Mouse (Mus musculus) limb, embryonic 12.5 days (tissue): ENCODE measurements around the gene Serpina12. TPM values are rescaled to one million over a fixed set of nuclear protein-coding genes. Genes with fewer than 3 reads are reported as not detected.

ENCODE experiments used
- ATAC-seq: fragments of 200-750 bp; cut with Nextera tagmentation; 2 replicates; pipeline ENCODE4 v1.8.0; 2017; ENCODE audit warnings: low read depth, moderate TSS enrichment; ENCODE audit not compliant: insufficient number of reproducible peaks, insufficient read depth, low FRiP score, low TSS enrichment
- H3K27ac ChIP-seq: fragments of 300-500 bp; sonication (generic); 2 replicates; pipeline ENCODE4 v1.5.1; 2016; ENCODE audit warnings: mild to moderate bottlenecking, moderate library complexity
- H3K27me3 ChIP-seq: fragments of 300-500 bp; sonication (generic); 2 replicates; pipeline ENCODE4 v1.6.1; 2016; ENCODE audit warnings: mild to moderate bottlenecking, moderate library complexity
- H3K36me3 ChIP-seq: fragments of 300-500 bp; sonication (generic); 2 replicates; pipeline ENCODE4 v1.6.1; 2016; ENCODE audit warnings: mild to moderate bottlenecking, moderate library complexity
- H3K4me1 ChIP-seq: fragments of 300-500 bp; sonication (generic); replicated peaks from 2 replicates; pipeline ENCODE4 v1.6.1; 2016
- H3K4me2 ChIP-seq: fragments of 300-500 bp; sonication (generic); 2 replicates; pipeline ENCODE4 v1.6.1; 2016; ENCODE audit warnings: mild to moderate bottlenecking, moderate library complexity
- H3K4me3 ChIP-seq: fragments of 300-500 bp; sonication (generic); replicated peaks from 2 replicates; pipeline ENCODE4 v1.5.1; 2016; ENCODE audit warnings: mild to moderate bottlenecking
- H3K9ac ChIP-seq: fragments of 300-500 bp; sonication (generic); replicated peaks from 2 replicates; pipeline ENCODE4 v1.6.1; 2016; ENCODE audit warnings: mild to moderate bottlenecking, moderate library complexity
- H3K9me3 ChIP-seq: fragments of 300-500 bp; sonication (generic); 2 replicates; pipeline ENCODE4 v1.6.1; 2016; ENCODE audit warnings: mild to moderate bottlenecking, moderate library complexity
- WGBS: fragments of 180-500 bp; shearing (Covaris S2); methylation state at CpG from one replicate; pipeline ENCODE4 v1.1.7; 2016; 5-methylcytosine and 5-hydroxymethylcytosine counted together
- polyA plus RNA-seq: library from polyadenylated mRNA; unstranded; fragments of >200 nt; fragmentation: Nextera tagmentation; extraction: Ambion mirVana; gene quantifications from 2 replicates; pipeline ENCODE4 v1.2.1, GENCODE M21; 2016

Gene Serpina12
- polyA plus RNA-seq, 1 experiment from 2014 or later, result not detected

DNA sequence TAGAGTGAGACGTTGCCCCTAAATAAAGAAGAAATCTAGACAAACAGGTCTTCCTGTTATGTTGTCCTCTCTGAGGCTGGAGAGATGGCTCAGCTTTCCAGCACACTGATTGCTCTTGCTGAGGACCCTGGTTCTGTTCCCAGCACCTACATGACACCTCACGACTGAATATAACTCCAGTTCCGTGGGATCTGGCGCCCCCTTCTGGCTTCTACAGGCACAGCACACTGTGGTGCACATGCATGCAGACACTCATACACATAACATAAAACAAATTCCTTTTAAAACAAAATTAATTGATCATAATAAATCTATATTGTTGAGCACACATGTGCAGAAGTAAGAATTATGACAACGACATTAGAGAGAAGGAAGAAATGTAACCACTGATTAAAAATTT is 39.6 kb downstream of the Serpina12 start:
- Histone ChIP-seq H3K4me2 (no peak overlapping the region), H3K4me1 (no peaks in the 10 kb centered on the region), H3K36me3 (no peaks in the 10 kb centered on the region), H3K9ac (no peak overlapping the region), H3K4me3 (no peak overlapping the region), H3K27me3 (no peaks in the 10 kb centered on the region), H3K9me3 (peaks cover 6% of the 10 kb centered on the region; the same call in 1 of the 2 replicates), H3K27ac (no peak overlapping the region)
- 80% methylated on average over 5 of the region's 5 CpGs for WGBS
- no peak for ATAC-seq

DNA sequence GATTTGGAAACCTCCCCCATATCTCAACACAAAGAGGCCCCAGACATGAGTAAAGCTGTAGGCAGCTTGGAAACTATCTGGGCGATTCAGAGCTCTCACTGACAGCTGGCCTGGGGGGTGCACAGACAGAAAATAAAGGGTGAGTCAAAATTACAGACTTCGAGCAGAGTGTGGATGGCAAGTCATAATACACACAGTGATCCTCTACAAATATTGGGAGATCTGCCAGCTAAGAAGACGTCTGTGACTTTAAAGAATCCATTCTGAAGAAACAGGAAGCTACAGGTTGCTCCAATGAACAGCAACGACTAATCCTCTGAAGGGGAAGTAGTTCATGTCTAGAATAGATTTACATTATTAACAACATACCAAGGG is 41.0 kb downstream of the Serpina12 start:
- Histone ChIP-seq H3K27me3 (no peaks in the 10 kb centered on the region), H3K4me2 (no peak overlapping the region), H3K36me3 (no peaks in the 10 kb centered on the region), H3K9me3 (peaks cover 6% of the 10 kb centered on the region; the same call in 1 of the 2 replicates), H3K4me3 (no peak overlapping the region), H3K9ac (no peak overlapping the region), H3K27ac (no peak overlapping the region), H3K4me1 (no peaks in the 10 kb centered on the region)
- WGBS, result 74% methylated on average over 4 of the region's 4 CpGs
- ATAC-seq, result no peak

DNA sequence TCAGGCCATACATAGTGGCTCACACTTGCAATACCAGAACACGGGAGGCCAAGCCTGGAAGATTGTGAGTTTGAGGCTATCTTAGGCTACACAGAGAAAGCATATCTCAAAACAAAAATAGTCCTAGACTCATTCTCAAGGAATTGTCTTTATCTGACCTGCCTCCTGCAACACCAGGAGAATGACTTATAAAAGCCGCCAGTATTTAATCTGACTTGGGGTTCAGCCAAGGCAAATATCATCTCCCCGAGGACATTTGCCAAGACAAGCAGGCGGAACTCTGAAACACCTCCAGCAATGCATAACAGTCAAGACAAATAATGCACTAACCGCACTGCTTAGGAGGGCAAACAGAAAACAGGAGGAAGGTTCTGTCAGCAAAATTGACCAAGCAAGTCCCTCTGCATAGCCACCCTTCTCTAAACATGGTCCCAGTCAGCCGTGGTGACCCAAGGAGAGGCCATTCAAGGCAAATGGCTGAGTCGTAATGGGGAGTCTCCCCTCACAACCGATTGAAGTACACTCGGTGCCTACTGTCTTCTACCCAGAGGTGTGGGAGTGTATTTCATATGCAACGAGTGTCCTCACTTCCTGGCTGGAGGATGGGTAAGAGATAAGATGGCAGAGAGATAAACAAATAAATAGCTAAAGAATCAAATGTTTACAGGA is 41.5 kb downstream of the Serpina12 start:
- Histone ChIP-seq H3K4me2 (no peak overlapping the region), H3K27ac (no peak overlapping the region), H3K27me3 (no peaks in the 10 kb centered on the region), H3K9ac (no peak overlapping the region), H3K9me3 (peaks cover 6% of the 10 kb centered on the region; the same call in 1 of the 2 replicates), H3K4me1 (no peaks in the 10 kb centered on the region), H3K4me3 (no peak overlapping the region), H3K36me3 (no peaks in the 10 kb centered on the region)
- 78% methylated on average over 10 of the region's 10 CpGs for WGBS
- no peak for ATAC-seq

DNA sequence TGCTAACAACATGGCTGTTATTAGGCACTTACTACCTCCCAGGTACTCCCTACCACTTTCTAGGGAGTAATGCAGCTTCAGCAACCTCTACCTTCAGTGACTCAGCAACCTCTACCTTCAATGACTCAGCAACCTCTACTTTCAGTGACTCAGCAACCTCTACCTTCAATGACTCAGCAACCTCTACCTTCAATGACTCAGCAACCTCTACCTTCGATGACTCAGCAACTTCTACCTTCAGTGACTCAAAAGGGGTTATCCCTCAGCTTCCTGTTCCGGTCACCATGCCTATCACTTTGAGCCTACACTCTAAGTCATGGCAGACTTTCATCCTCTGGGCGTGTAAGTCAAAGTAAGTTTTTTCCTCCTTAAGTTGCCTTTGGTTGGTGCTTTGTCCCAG is 43.6 kb downstream of the Serpina12 start:
- H3K4me3 ChIP-seq, result no peak overlapping the region
- no peaks in the 10 kb centered on the region for H3K27me3 ChIP-seq
- H3K4me2 ChIP-seq, result no peak overlapping the region
- ATAC-seq, result no peak
- H3K4me1 ChIP-seq, result no peaks in the 10 kb centered on the region; the same call in 1 of the 2 replicates
- peaks cover 6% of the 10 kb centered on the region; the same call in 1 of the 2 replicates for H3K9me3 ChIP-seq
- no peak overlapping the region for H3K27ac ChIP-seq
- no peak overlapping the region for H3K9ac ChIP-seq
- 87% methylated on average over 3 of the region's 3 CpGs for WGBS
- H3K36me3 ChIP-seq, result no peaks in the 10 kb centered on the region

DNA sequence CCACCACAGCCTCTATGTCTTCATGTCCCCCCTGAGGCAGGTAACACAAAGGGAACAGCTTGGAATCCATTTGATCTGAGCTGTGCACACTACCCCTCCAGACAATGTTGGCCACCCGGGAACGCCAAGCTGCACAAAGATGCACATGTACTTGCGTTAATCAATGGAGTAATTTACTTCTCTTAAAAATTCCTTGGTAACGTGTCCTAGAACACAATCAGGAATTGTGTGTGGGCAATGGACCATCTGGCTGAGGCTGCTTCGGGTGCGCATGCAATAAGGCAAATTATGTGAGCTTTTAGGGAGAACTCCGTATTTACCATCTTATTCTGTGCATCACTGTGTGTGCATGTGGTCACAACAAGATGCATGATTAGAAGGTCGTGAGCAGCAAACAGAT is 44.6 kb downstream of the Serpina12 start:
- Histone ChIP-seq H3K36me3 (no peaks in the 10 kb centered on the region), H3K4me2 (no peak overlapping the region), H3K9ac (no peak overlapping the region), H3K9me3 (peaks cover 5% of the 10 kb centered on the region; the same call in 1 of the 2 replicates), H3K27ac (no peak overlapping the region), H3K27me3 (no peaks in the 10 kb centered on the region), H3K4me3 (no peak overlapping the region), H3K4me1 (no peaks in the 10 kb centered on the region; the same call in 1 of the 2 replicates)
- ATAC-seq, result no peak
- WGBS, result 91% methylated on average over 8 of the region's 8 CpGs

DNA sequence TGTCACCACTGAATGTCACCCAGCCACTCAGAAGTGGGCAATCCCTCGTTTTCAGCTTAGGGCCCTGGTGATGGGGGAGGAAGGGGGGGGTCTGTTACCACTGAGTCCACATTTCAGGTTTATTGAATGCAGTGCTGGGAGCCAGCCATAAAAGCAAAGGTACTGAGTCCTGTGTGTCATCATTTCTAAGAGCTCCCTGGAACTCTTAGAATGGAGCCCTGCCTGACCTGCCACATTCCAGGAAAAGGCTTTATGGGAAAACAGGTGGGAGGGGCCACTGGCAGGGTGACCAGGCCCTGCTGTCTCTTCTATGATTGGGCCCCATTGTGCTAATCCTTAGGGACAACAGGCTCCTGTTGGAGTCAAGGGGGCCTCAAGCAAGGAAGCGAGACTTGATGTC is 47.7 kb downstream of the Serpina12 start:
- Histone ChIP-seq H3K27me3 (no peaks in the 10 kb centered on the region), H3K9ac (no peak overlapping the region), H3K4me2 (no peak overlapping the region), H3K27ac (no peak overlapping the region), H3K4me3 (no peak overlapping the region), H3K4me1 (no peaks in the 10 kb centered on the region; the same call in 1 of the 2 replicates), H3K9me3 (no peaks in the 10 kb centered on the region), H3K36me3 (no peaks in the 10 kb centered on the region)
- no peak for ATAC-seq
- WGBS, result 65% methylated on average over 2 of the region's 2 CpGs

DNA sequence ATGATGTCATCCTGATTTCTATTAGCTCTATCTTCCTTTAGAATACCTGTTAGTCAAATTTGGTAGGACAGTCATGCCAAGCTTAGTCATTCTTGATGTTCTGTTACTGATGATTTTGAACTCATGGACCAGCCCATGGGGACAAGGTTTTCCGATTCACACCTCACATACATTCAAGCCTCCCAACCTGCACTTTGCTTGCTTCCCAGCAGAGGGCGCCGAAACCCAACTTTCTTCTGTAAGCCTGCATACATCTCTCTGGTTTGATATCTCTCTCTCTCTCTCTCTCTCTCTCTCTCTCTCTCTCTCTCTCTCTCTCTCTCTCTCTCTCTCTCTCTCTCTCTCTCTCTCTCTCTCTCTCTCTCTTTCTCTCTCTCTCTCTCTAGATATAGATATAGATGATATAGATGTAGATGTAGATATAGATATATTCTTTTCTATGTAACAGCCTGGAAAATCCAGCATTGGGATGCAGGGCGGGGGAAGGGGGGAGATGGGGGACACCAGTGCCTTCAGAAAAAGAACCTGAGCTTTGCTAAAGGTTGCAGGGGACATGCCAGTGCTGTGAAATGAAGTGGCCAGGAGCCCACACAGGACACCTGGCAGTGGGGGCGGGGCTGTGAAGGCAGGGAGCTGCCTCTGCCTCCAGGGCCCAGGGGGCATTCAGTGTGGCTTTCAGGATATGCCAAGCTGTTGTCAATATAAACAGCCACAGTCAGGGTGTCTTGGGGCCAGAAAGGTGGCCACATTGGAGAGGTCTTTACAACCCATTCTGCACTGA is 48.8 kb downstream of the Serpina12 start:
- Histone ChIP-seq H3K27ac (no peak overlapping the region), H3K4me1 (no peaks in the 10 kb centered on the region; the same call in 1 of the 2 replicates), H3K27me3 (no peaks in the 10 kb centered on the region), H3K4me3 (no peak overlapping the region), H3K36me3 (no peaks in the 10 kb centered on the region), H3K9me3 (no peaks in the 10 kb centered on the region), H3K9ac (no peak overlapping the region), H3K4me2 (no peak overlapping the region)
- WGBS, result 45% methylated on average over 5 of the region's 5 CpGs
- ATAC-seq, result no peak

DNA sequence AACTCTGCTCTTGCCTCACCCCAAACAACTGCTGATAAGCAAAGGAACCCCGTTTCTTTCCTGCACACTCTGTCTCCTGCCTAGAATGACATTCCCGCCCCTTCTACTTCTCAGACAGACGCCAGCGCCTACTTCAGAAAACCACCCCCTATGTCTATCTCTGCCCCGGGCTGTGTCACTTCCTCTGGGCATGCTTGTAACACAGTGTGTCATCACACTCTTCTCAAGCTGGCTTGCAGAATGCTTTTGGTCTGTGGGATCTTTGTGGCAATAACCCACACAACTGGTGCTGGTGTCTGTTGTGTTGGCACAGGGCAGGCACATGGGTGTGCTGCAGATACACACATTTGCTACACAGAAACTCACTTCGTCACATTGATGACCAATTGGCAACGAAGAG is 51.3 kb downstream of the Serpina12 start:
- 0 out of 2 replicates have a peak, but pooled peaks cover 5% of the 10 kb centered on the region for H3K27me3 ChIP-seq
- H3K9ac ChIP-seq, result no peak overlapping the region
- no peak overlapping the region for H3K4me3 ChIP-seq
- no peaks in the 10 kb centered on the region; the same call in 1 of the 2 replicates for H3K4me1 ChIP-seq
- no peaks in the 10 kb centered on the region for H3K36me3 ChIP-seq
- 69% methylated on average over 7 of the region's 7 CpGs for WGBS
- ATAC-seq, result no peak
- H3K4me2 ChIP-seq, result no peak overlapping the region
- no peaks in the 10 kb centered on the region for H3K9me3 ChIP-seq
- no peak overlapping the region for H3K27ac ChIP-seq

DNA sequence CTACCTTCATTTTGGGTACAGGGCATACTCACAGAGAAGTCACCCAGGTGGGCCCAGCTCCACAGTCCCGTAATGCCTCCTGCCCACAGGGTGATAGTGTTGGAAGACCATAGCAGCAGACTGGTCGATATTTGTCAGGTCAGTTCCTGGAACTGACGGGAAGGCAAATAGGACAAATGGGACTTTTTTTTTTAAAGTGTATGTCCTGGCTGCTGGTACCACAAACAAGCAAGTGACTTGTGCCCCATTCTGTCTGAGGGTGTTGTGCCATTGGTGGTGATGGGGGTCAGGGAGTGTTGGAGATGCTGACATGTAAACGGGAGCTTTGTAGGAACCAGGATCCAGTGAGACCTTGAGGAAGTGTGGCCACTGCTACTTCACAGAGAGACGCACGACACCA is 54.4 kb downstream of the Serpina12 start, which contains the start of gene Serpina11:
Serpina11 (minus strand) TSS at position 101 of the 400 bp plus-strand sequence.
- 87% methylated on average over 6 of the region's 6 CpGs for WGBS

DNA sequence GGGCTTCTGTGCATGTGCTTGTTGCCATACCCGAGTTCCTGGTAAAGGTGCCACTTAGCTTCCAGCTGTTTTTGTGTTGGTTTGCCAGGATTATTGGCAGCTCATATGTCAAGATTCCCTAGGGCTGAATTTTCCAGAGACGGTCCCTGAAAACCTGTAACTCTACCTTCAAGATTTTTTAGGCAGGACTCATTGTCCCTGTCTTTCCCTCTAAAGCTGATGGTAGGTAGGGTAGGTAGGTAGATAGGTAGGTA is 54.8 kb downstream of the Serpina12 start:
- Histone ChIP-seq H3K27ac (no peak overlapping the region), H3K27me3 (peaks cover 5% of the 10 kb centered on the region; the same call in 1 of the 2 replicates), H3K4me1 (no peaks in the 10 kb centered on the region), H3K9me3 (no peaks in the 10 kb centered on the region), H3K36me3 (no peaks in the 10 kb centered on the region), H3K4me2 (no peak overlapping the region), H3K9ac (no peak overlapping the region), H3K4me3 (no peak overlapping the region)
- no peak for ATAC-seq
- WGBS, result 51% methylated on average over 2 of the region's 2 CpGs

More for the DNA sequence above, 54.4 kb downstream of the Serpina12 start, which contains the start of gene Serpina11:
- Histone ChIP-seq H3K4me3 (no peak within 1 kb of the TSS), H3K36me3 (no peaks in the 10 kb centered on the region), H3K9me3 (no peaks in the 10 kb centered on the region), H3K4me1 (no peaks in the 10 kb centered on the region), H3K27me3 (peaks cover 5% of the 10 kb centered on the region; the same call in 1 of the 2 replicates), H3K9ac (no peak within 1 kb of the TSS), H3K27ac (no peak within 1 kb of the TSS), H3K4me2 (no peak within 1 kb of the TSS)
- no peak for ATAC-seq

DNA sequence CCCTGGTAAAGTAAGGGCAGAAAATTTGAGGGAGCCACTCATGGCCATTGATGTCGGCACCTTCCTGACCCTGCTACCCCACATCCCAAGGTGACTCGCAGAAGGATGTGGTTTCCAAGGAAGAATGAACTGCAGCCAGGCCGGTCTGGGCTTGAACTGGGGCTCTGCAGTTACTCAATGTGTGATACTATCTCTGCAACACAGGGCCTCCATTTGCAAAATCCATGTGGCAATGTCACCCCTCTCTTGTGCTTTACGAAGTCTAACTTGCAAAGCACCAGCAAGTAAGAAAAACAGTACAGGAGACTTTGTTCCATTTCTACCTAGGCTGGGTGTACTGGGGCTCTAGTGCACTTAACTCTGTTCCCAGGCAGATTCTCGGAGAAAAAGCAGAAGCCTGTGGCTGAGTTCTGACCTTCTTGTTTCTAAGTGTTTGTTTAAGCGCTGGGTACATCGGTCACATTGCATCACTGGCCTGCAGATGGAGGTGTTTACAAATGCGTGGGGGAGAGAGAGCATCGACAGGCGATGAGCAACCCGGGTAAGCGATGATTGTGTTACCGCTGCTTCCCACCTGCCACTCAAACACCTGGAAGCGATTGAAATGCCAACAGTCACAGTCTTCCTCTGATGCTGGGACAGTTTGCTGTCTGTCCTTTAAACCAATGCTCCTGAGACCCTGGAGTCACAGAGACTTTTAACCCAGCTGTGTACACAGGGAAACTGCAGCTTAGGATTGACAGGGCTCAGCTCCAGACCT is 55.3 kb downstream of the Serpina12 start:
- 58% methylated on average over 14 of the region's 14 CpGs for WGBS
- H3K4me3 ChIP-seq, result no peak overlapping the region
- no peaks in the 10 kb centered on the region for H3K36me3 ChIP-seq
- ATAC-seq, result no peak
- no peaks in the 10 kb centered on the region for H3K9me3 ChIP-seq
- no peak overlapping the region for H3K27ac ChIP-seq
- H3K4me2 ChIP-seq, result no peak overlapping the region
- H3K27me3 ChIP-seq, result peaks cover 5% of the 10 kb centered on the region; the same call in 1 of the 2 replicates
- no peak overlapping the region for H3K9ac ChIP-seq
- no peaks in the 10 kb centered on the region for H3K4me1 ChIP-seq
